Mouse (Mus musculus): Measurements from ENCODE around the gene Add3.
A peak's percentile ranks its signal among the peaks of the same experiment; 100 is the strongest.

Gene Add3

DNA sequence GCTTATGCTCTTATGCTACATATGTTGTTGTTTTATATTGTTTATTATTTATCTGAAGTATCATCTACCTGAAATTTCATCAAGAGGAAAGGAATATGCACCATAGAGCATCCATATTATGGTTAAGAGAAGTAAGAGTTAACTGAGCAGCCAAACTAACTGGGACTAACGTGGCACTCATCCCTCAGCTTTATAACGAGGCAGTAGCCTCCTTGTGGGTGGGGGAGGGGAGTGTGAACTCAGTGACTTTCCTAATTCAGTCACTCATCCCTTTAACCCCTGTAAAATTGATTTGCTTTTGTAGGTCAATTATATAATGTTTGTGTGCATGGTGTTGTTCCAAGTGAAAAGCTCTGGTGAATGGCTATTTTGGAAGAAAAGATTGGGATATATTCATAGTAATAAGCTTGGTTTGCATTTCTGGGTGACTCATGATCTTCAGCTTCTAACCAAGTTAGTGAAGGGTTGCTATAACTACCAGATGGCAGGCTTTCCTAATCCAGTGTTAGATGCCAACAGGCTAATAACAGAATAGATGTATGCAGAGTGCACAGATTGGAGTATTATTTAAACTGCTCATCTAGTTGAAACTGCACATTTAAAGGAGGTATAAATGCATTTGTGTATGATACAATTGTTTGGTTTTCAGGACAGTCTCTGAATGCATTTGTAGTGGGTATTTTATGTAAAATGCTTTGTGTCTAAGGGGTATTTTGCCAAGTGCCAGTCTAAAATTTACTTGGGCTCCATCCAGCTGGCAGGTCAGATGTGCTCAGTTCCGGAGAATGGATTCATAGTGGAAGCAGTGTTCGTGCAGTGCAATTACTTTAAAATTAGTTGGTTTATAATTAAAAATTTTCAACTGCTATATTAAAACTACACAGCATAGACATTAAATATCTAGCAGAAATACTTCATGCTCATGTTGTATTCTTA, 25.3 kb downstream of the Add3 start:
- peak in 1 of 2 experiments; percentile 61 for DNase-seq (ENCODE audit: low spot score in 2 of 2)

DNA sequence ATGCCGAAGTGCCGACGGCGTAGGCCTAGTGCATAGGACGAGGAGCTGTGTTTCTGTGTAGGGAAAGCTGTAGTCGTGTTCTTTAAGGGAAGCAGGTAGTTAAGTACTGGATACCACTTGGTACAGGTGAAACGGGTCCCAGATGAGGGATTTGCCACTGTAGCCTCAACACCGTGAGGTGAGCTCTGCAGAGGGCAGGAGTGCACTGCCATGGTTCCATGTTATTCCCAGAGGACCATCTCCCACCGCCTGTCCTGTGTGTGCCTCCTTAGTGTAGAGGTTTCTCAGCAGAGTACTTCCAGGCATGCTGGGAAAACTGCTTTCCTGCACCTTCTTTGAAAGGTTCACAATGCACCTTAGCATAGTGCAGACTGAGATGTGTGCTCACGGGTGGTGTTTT, 26.1 kb downstream of the Add3 start:
- peak in 1 of 2 experiments; percentile 22 for DNase-seq (ENCODE audit: low spot score in 2 of 2)

DNA sequence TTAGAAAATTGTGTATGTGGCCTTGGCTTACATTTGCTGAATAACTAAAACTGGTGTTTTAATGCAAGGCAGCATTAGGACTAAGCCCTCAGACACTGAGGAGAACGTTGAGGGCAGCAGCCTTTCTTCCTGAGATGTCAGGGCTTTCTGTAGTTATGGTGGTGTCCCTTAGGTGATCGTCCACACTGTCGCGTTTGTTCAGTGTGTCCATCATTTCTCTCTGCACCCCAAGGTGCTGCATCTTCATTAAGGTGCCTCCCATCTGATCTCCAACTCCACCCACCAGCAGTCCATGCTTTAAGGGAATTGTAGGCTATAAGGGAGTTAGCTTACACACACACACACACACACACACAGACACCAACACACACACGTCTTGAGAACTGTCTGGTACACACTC, 28.3 kb downstream of the Add3 start:
- DNase-seq (ENCODE audit: low spot score in 2 of 2), result no peak

DNA sequence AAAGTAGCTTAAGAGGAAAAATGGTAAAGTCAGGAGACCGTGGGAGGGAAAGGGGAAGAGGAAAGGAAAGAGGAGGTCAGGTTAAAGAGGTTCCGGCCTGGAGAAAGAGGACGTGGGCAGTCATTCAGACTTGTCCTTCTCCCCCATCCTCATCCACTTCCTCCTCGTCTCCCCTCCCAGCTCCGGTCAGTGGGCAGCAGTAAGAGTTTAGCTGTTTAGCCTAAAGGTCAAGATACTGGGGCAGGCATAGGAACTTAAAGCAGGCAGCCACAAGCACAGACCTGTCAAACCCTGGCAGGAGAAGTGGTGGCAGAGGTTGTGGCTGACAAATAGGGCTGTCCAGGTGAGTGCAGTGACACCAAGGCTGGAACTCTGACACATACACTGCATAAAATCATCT, 30.4 kb downstream of the Add3 start:
- DNase-seq (ENCODE audit: low spot score in 2 of 2), result no peak

DNA sequence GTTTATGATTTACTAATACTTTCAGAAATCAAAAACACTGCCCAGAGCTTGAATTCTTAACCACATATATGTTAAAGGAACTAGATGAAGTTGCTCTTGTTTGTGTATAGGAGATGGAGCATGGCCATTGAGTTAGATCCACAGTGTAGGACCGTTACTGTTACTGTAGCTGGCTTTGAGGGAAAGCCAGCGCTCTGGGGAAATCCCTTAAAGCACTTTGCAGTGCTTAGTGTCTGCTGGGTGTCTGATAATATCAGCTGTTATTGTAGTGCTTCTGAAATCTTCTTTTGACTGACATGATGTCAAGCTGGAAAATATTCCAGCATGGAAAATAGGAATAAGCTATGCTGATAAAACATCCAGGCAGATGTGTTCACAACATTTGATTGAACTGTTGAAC, 33.8 kb downstream of the Add3 start:
- DNase-seq (ENCODE audit: low spot score in 2 of 2), result no peak

DNA sequence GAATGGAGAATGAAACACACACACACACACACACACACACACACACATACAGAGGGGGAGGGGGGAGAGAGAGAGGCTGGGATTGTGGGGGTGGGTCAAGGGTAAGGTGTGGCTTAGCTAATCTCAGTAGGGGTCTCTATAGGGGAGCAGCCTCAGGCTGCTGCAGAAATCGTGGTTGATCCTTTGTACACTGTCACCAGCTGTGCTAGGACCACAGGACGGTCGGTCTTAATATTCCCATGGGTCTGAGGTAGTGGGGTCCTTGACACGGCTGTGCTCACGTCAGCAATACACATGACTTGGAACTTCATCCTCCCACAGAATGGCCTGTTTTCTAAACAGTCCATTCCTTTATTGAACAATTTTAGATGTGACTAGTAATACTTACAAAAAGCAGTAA, 35.3 kb downstream of the Add3 start:
- no peak for DNase-seq (ENCODE audit: low spot score in 2 of 2)

DNA sequence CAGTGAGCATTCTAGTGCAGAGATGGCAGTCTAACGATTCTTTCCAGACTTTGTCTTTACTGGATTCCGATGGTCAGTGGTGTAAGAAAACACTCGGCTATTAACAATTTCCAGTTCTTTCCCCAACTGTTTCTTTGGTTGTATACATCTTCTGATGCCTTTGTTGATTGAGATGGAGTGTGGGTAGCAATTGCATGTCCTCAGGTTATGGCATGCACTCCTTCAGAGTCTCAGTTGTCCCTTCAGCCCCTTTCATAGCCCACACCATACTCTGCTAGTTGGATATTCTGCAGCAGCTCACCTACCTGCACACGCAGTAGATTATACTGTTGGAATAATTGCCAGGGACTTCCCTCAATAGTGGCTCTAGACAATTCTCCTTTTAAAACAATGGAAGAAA, 36.3 kb downstream of the Add3 start:
- DNase-seq (ENCODE audit: low spot score in 2 of 2), result no peak

DNA sequence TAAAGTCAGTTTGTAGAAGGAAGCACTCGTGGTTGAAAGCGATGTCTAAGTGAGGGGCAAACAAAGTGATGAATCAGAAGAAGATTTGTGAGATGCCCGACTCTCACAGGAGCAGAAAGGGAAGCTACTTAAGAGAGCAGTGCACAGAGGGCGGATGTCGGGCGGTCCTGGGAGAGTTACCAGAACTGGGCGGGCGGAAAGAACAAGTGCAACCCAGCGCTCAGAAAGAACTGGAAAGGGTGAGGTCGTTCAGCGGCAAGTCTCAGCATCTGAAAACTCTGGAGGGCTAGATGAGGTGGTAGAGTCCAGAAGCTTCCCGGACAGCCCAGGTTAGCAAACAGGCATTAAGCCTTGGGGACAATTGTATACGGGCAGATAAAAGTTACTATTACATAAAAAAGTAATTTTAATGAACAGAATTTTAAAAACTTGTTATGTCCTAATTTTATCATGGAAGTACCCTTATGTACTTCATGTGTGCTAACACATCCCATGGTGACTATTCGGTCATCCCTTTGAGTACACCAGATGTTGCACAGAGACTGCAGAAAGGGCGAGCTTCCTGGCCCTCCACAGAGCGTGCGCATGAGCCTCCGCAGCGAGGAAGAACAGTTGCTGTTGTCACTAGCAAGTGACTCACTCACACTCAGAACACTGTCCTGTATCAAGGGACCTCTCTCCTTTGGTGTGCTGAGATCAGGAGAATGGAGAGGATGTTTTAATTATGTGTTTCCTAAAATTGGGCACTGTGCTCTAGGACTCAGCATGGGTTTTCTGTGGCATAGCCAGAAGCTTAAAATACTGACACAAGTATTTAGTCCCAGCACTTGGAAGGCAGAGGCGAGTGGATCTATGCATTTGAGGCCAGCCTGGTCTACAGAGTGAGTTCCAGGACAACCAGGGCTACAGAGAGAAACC, 38.6 kb downstream of the Add3 start:
- DNase-seq (ENCODE audit: low spot score in 2 of 2), result no peak

DNA sequence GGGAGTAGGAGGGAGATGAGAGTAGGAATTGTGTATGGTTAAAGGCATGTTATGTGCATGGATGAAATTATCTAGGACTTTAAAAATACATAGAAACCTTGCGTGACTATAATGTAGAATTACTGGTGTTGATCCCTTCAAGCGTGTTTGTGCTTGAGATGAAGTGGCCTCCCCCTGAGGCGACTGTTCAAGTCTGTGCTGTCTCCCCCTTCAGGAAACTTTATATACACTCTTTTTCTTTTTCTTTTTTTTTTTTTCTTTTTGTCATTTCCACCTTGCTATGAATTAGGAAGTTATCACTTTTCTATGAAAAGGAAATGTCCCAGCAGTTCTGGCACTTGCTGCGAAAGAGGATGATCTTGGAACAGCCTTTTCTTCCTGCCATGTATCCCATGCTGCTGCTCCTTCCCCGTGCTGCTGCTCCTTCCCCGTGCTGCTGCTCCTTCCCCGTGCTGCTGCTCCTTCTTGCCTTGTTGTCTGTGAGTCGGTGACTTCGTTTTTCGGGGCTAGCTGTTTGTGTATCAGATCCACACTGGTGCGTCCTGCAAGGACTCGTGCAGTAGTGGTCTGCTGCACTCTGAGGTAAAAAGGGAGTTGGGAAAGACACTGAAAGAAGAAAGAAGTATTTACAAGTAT, 40.0 kb downstream of the Add3 start:
- DNase-seq (ENCODE audit: low spot score in 2 of 2), result no peak

DNA sequence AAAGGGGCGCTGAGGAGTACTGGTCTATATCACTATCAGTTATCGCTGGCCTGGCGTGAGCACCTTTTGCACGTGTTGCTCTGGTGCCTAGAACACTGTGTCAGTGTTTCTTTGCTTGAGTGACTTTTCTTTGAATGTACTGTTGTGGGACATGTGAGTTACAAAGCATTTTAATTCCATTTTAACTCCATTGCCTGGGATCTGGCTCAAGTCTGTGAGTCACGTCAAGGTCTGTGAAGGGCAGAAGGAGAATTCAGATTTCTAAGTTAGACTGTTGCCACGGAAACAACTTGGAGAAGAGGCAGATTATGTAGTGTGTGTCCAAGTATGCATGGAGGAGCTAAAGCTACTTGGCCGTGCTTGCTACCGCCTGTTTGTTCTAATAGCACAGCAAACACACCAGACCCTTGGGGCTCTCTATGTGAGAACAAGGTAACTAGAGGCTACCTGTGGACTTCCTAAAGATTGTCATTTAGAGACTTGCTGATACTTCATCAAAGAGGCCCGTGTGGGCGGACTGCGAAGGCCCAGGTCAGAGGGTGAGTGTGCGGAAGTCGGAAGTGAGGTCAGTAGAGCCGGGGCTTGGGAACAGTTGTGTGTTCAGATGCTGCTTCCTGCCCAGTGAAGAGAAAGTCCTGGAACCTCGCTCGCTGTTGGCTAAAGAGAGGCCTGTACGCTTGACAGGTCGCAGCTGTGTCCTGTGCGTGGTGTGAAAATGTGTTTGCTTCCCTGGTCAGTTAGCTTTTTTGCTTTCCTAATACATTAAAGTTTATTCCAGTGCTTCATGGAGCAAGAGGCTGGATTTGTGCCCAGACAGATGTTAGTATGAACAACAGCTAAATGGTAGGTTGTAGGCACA, 41.0 kb downstream of the Add3 start:
- DNase-seq (ENCODE audit: low spot score in 2 of 2), result no peak

DNA sequence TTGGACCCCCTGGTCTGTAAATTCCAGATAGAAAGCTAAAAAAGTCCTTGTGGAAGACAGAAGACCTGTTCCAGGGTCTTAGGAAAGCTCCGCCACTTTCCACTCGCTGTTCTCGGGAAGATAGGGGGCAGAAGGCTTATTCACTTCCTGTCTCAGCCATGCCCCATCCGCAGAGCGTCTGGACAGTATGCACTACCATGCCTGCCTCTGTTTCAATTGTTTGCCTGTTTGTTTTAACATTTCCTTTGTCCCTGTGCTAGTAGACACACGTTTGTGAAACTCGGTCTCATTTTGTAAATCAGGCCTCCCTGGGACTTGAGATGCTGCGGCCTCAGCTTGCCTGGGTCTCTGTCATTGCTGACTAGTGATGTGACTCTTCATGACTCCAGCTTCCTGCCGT, 43.4 kb downstream of the Add3 start:
- no peak for DNase-seq (ENCODE audit: low spot score in 2 of 2)

DNA sequence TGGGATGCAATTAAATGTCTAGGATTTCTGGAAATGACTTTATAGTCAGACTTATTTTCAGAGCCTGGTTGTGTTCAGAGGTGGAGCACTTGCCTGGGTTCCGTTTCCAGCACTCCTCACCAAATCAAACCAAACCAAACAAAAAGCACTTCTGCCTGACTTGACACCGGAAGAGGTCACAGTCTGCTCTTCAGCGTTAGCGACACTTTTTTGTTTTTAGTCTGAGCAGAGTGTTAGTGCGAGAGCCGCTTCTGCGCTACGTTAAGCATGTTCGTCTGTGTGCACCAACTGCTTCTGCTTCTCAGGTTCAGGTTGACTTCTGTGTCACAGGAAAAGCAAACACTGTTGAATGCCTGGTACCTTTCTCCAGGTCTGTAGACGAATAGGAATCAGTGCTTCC, 44.0 kb downstream of the Add3 start:
- DNase-seq (ENCODE audit: low spot score in 2 of 2), result no peak

DNA sequence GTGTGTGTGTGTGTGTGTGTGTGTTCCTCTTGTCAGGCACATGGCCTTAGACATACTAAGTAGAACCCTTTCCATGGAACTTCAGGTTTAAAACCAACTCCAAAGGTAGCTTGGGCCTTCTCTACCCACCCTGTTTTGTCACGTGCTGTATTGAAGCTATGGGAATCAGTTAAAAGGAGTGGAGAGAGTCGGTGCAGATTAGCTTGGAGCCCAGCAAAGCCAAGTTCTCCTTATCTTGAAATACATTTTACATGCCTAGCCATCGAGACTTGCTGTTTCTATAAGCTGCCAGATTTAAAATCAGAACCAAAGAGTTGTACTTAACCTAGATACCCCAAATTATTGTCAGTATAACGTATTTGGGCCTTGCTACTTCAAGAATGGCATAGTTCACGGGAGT, 44.7 kb downstream of the Add3 start:
- DNase-seq (ENCODE audit: low spot score in 2 of 2), result no peak

DNA sequence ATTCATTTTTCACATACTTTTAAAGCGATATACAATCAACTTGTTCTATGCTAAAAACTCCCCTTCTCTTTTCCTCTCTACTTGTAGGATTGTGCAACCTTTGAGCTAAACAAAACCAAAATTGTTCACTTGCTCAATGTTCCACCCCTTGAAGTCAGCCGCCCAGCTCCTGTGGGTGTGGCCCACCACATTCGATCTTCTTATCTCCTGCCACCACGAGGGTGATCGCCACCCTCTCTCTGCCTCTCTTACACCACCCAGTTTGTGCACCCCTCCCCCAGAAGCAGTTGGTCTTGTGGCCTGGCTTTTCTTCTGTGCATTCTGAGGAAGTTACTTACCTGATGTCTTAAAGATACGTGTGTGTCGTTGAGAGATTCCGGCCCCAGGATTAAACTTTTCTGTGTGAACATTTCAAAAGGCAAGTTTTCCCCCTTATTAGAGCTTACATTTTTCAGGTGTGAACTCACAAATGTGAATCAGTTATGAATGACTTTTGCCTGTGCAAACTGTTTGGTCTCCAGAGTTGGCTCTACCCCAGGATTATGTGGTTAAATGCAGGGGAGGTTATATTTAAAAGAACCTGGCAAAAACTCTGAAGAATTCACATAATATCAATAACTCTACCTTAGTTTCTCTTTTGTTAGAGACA, 45.4 kb downstream of the Add3 start:
- no peak for DNase-seq (ENCODE audit: low spot score in 2 of 2)

DNA sequence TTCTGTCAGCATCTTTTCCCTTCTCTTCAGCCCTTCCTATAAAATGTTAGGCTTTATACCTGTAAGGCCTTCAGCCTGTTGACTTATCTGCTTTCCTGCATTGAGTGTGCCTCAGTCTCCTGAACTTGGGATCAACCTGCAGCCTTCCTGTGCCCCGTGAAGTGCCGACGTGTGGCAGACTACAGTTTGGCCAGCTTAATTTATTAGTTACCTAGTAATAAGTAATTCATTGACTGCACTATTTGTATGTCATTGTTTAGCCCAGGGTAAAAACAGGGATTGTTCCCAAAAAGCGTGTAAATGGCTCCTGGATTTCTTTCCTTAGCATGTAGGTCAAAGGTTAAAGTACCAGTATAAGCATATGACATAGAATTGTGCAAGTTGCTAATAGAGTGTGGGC, 46.2 kb downstream of the Add3 start:
- DNase-seq (ENCODE audit: low spot score in 2 of 2), result no peak

DNA sequence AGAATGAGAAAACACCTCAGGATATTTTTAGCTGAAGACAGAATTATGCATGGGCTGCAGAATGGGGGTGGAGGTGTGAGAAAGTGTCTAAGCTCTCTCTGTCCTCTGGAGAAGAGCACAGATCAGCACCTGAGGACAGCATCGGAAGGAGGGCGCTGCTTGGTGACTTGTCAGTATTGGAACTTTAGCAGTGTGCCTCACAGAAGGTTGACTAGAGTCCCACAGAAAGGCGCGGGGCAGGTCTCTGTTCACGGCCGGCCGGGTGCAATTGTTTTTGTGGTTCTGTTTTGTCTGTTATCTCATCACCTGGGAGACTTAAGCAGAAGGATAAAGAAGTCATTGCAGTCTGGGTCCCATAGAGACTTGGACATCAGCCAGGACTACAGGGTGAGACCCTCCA, 47.3 kb downstream of the Add3 start:
- no peak for DNase-seq (ENCODE audit: low spot score in 2 of 2)

DNA sequence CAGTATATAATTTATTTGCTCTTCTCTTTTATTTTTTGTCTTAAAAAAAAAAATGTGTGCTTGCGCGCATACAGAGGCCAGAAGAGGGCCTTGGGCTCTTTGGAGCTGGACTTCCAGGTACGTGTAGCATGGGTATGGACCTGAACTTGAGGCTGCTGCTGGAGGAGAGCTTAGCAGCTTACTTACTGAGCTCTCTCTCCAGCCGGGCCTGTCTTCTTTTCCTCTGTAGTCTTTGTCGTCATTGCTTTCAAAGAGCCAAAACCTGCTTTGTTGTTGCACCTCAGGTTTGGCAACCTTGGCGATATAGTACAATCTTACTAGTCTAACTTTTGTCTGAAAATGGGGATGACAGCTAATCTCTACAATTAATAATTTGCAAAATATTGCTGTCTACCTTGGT, 47.9 kb downstream of the Add3 start:
- DNase-seq (ENCODE audit: low spot score in 2 of 2), result no peak

DNA sequence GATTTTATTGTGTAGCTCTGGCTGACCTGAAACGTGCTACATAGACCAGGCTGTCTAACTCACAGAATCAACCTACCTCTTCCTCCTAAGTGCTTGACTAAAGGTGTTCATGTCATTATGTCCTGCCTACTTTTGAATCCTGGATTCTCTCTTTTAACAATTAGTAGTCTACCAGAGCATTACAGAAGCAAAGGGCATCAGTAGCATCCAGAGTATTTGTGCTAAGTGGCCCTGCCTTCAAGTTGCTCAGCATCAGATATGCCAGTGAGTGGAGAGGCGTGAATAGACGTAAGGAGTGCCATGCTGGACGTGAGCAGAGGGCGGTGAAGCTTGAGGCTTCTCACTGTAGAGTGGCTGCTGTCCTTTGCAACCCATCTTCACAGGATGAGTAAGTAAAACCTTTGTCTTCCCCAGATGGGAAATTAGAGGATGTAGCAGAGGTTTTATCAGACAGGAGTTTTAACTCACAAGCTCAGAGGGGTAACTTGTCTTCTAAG, 48.5 kb downstream of the Add3 start:
- no peak for DNase-seq (ENCODE audit: low spot score in 2 of 2)

DNA sequence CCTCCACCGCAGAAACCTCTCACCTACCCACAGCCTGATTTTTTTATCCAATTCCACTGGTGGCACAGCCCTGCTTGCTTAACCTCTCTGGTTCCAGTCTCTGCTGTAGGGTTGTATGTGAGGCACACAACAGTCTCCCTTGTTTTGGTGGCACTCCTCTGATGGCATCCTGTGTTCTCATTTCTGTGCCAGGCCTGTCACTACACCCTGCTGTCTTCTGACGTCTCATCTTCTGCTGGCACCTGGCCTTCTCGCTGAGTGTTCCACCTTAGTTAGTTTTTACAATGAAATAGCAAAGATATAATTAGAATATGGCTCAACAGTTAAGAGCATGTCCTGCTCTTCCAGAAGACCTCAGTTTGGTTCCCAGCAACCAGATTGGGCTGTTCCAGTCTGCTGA, 49.5 kb downstream of the Add3 start:
- no peak for DNase-seq (ENCODE audit: low spot score in 2 of 2)

DNA sequence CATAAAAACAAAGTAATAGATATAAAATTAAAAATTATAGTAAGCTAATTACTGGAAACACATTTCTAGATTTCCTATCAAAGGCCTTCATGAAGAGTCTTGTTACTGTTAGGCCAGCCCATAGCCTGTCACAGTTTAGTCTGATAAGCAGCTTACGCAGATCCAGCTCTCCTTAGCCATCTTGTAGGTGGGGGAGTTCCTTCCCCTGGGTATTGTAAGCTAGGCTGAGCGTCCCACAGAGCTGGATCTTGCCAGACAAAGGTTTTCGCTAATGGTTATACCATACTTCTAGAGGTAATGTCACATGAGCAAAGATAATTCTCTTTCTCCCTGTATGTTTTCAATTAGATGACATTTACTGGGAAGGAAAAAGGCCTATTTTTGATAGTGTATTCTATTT, 50.0 kb downstream of the Add3 start:
- DNase-seq (ENCODE audit: low spot score in 2 of 2), result no peak
